Mouse (Mus musculus) gastrocnemius, postnatal 4 days (tissue): Measurements from ENCODE around the gene Lhx5. TPM values are rescaled to one million over a fixed set of nuclear protein-coding genes. Genes with fewer than 3 reads are reported as not detected.

Source experiments
- DNase-seq, 2 experiments: peaks; one replicate each; pipeline ENCODE4 v3.0.0; 2021 to 2022; ENCODE audit warnings: low spot score in 2 of 2, mixed read lengths in 2 of 2
- long read RNA-seq, 2 experiments: library from polyadenylated mRNA; stranded (forward); transcript quantifications; one replicate each; pipeline ENCODE4 v2.0.0; 2021
- total RNA-seq, 2 experiments: library from RNA; stranded (reverse); gene quantifications; 2 replicates each; pipeline ENCODE4 v1.2.3; 2021

Lhx5 gene
- total RNA-seq: not detected
- long read RNA-seq, experiment 1: 0 reads
- long read RNA-seq, experiment 2: 0 reads

DNA sequence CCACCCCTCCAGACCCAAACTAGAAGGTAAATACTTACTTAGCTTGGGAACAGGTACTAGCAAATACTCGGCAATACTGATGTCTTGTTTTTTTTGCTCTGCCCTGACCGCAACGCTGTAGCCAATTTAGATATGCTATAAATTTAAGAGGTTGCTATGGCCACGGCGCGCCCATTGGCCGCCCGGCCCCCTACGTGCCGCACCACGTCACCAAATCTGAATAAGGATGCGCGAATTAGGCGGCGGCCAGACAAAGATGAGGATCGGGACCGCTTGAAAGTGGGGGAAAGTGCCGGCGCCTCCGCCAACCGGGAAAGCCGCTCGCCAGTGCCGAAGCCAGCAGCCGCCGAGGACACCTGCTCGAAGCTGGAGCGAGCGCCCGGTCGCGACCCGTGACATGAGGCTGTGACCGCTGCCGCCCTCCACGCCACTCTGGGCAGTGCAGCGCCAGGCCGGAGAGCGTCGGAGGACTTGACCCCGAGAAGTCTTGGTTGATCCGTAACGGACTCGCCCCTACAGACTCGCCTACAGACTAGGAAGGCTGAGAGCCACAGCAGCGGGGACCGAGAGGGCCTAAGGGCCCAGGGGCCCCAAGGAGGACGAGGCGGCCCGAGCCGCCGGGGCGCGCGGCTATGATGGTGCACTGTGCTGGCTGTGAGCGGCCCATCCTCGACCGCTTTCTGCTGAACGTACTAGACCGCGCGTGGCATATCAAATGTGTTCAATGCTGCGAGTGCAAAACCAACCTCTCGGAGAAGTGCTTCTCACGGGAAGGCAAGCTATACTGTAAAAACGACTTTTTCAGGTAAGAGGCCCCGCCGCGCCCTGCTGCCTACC, at the start of gene Lhx5:
Gene Lhx5 (plus strand): TSS at position 51 of the 837 bp plus-strand sequence.
- DNase-seq: no peak

- DNase-seq: no peak
Measured at GRCm38 (mm10) chr5:120386361-120386760, 45.1 kb upstream of the Lhx5 start.

DNA sequence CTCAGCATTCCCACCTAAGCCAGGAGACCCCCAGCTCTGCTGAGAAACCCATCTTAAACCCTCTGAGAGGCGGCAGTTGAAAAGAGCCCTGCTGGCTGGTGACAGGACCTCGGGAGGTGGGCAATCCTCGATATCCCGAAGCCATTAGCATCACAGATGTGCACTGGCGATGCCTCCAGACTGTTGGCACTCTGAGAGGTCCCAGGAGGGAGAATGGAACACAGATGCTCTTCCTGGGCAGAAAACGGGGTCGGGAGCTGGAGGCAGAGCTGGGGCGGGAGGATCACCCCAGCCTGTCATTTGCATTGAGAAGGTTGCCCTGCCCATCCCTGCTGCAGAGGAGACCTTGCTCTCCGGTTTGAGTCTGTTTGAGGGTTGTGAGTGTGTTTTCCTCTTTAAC, 42.7 kb upstream of the Lhx5 start:
- DNase-seq: no peak

- no peak for DNase-seq
Measured at GRCm38 (mm10) chr5:120389973-120390372, 41.5 kb upstream of the Lhx5 start.

DNA sequence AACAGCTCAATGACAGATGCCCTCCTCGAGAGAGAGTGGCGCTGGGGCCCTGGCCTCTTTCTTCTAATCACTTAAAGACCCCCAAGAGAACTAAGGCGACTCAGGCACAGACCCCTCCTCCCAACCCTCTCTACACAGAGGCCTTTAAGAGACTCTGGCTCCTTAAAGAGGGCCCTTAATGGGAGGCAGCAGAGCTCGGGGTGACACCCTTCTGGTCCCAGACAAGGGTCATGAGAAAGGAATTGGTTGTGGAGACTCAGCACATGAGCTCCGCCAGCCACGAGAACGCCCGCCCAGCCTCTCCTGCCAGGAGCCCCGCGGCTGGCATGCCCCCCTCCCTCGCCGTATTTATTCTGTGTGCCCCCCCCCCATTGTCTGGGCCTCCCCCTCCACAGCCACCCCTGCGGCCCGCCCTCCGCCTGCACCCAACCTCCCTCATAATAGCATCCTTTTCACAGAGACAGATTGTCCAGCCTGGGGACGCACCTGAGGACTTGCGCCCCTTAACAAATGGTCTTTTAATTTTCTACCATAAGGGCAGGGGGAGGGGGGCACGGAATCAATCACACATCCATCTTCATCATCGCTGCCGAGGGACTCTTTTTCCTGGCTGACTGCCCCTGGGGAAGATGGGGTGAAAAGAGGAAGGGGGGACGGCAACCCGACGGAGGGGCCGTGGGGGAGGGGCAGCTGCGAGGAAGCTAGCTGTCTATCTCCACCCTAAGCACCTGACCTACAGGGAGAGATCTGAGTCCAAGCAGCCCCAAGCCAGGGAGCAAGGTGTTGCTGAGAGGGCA, 37.4 kb upstream of the Lhx5 start:
- DNase-seq: no peak

DNA sequence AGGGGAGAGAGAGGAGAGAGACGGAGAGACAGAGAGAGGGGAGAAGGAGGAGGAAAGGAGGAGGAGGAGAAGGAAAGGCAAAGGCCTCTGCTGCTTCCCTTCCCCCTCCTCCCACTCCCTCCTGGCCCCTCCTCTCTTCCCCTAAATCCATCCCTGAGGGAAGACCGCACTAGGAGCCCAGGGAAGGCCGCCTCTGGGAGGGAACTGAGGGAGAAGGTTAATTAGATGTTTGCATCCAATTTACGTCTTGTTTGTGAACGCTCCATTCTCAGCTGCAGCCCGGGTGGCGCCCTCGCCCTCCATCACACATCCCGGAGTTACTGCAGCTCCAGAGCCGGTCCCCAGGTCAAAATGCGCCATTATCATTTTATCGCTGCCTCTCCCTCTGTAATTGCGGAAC, 33.5 kb upstream of the Lhx5 start:
- no peak for DNase-seq

GRCm38 (mm10) chr5:120404831-120405591, 26.5 kb upstream of the Lhx5 start:
- no peak for DNase-seq

DNA sequence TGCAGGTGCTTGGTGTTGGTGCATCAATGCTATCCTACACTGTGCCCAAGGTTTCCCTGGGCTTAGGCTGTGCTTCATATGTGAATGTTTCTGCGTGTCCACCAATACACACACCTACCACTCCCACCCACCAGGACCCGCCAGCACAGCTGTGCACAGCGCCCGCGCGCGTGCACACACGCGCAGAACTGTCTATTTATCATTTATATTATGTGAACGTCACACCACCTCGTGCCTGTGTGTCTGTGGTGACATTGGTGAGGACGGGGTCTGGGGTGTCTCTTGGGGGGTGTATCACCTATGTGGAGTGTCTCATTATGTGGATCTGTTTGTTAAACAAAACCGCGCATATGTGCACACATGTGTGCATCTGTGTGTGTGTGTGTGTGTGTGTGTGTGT, 22.6 kb upstream of the Lhx5 start:
- no peak for DNase-seq

GRCm38 (mm10) chr5:120409385-120410378, 21.8 kb upstream of the Lhx5 start:
- no peak for DNase-seq

DNA sequence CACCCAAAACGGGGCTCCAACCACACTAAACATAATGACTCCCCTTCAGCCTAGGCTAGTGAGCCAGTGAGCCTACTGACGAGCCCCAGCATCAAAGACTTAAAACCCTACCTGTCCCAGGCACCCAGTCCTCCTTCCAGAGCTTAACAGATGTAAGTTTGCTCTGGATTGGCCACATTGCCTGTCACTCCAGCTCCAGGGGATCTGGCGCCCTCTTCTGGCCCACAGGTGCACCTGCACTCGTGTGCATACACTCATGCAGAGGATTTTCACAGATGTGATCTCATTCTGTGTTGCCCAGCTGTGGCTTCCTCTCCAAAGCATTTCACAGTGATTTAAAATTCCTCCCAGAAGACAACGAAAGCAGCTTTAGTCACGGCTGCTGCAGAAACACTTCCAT, 18.1 kb upstream of the Lhx5 start:
- no peak for DNase-seq

GRCm38 (mm10) chr5:120420106-120420505, 11.4 kb upstream of the Lhx5 start:
- DNase-seq: no peak

DNA sequence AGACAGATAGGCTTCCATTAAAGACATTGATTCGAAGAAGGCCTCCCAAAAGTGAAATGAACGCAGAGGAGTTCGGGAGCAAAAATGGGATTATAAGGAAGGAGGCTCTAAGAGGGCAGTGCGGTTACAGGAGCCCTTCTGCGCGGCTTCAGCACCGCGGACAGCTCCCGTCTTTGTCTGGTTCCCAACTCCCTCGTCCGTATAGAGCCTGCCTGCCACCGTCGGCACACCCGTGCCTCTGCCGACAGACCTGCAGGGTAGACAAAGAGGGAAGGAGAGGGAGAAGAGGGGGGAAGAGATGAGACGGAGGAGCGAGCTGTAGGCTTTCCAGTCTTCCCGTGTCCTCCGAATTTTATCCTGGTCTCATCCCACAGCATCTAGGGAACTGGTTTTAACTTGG, 7.5 kb upstream of the Lhx5 start:
- DNase-seq: peak; percentile 65 to 79

DNA sequence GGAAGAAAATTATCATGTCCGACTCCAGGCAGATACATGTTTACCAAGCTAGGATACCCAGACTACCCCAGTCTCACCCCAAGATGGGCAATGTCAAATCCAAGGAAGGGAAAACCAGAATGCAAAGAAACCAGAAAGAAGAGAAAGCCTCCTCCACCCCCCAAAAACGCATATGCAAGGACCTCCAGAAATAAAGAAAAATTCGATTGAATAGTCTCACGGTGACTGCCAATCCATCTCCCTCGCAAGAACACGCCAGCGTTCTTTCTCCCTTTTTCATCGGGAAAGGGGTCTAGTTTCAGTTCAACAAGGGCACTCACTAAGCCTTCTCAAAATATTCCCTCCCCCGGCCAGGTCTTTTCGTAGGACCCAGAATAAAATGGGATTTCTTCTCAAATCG, 6.8 kb upstream of the Lhx5 start:
- DNase-seq: no peak

DNA sequence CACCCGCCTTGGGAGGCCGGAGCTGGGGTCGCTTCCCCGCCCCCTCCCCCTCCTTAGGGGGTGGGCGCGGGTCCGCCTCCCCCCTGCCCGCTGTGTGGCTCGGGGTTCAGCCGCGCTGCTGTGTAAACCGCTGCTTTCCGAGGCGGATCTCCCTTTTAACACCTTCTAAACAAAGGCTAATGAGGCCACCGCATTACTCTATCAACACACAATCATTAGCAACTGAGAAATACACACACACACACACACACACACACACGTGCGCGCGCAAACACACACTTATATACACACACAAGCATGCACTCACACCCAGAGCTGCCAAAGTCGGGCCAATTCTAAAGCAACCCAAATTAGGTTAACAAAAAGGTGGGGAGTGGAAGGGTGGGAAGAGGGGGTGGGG, 5.8 kb upstream of the Lhx5 start:
- no peak for DNase-seq

DNA sequence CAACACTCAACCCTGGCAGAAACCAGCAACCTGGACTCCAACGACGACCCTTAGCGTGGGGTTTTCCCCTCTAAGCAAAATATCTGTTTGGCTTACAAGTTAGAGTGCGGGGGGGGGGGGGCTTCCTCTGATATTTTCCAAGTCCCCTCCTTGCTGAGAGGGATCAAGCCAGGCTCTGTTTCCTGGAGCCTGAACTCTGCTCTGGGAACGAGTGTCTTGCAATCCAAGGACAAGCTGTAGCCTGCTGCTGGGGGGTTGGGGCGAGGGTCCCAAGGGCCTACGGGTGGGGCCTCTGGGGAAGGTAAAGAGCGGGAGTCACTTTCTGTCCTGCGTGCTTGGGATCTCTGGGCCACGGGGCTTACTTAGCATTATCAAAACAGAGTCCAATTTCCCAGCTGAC, 4.9 kb upstream of the Lhx5 start:
- DNase-seq: no peak

DNA sequence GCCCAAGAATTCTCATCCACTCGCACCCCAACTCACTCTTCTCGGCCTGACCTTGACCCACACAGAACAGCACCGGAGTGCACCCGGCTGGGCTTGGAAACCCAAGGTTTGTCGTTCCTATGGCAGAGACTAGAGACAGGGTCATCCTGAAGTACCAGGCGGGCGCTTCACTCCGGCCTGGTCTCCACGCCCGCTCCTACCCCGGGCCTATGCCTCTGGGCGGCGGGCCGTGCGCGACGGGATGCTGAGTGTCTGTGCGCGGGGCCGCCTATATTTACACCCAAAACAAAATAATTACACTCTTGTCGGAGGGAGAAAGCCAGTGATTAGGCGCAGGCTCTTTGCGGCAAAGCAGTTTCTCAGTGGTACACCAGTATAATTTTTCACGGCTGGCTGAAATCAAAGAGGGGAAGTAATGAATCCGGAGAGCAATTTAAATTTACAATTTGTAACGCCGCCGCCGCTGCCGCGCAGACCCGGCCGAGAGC, 4.0 kb upstream of the Lhx5 start:
- DNase-seq: no peak

- DNase-seq: no peak
Measured at GRCm38 (mm10) chr5:120428189-120428838, 3.2 kb upstream of the Lhx5 start.

DNA sequence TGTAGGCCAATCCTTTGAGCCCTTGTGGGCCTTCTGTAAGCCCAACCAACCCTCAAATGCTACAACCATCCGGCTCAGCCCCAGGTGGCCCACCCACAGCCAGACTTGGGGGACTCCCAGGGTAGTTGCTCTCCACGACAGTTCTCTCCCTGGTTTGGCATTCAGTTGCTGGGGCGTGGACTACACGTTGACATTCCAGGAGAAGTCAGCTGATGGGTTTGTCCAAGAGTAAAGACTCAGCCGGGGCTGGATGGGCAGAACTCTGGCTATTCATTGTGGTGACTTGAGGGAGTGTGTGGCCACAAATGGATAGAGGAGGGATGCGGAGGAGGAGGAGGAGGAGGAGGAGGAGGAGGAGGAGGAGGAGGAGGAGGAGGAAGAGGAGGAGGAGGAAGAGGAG, 2.5 kb upstream of the Lhx5 start:
- DNase-seq: no peak

DNA sequence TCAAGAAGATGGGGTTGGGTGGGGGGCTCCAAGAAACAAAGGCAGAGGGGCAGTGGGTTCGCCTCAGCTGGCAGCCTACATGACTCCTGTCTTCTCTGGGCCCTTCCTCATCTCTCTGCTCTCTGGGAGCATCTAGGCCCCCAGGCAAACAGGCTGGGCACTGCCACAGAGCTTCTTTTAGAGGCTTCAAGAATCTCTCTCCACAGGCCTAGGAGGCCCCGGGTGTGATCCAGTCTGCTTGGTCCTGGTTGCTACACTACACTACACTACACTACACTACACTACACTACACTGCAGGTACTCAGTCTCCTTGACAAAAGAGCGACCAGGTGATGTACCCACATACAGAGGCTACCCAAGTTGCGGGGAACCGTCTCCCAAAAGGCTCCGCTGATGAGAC, 1.8 kb upstream of the Lhx5 start:
- no peak for DNase-seq
